Mouse (Mus musculus) cerebellum, postnatal 10 days (tissue): ENCODE measurements around the gene Iqck.
A peak's percentile ranks its signal among the peaks of the same experiment; 100 is the strongest.

ENCODE experiments used
- DNase-seq, 2 experiments: peaks; one replicate each; pipeline ENCODE4 v3.0.0; 2021; ENCODE audit warnings: mixed read lengths in 2 of 2

Gene Iqck

DNA sequence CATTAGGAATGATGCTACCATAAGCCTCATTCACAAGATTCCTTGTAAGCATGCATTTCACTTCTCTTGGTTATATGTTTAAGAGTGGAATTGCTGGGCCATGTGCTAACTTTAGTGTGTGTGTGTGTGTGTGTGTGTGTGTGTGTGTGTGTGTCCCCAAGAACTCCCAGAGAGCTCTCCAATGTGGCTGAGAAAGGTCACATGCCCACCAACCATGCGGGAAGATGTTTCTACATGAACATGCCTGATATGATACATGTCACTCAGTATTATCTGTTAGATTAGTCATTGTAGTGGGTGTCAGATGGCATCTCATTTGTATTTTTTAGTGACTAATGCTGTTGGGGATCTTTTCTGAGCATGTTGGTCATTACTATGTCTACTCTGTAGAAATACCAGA lies 99.4 kb downstream of the Iqck start:
- no peak for DNase-seq

DNA sequence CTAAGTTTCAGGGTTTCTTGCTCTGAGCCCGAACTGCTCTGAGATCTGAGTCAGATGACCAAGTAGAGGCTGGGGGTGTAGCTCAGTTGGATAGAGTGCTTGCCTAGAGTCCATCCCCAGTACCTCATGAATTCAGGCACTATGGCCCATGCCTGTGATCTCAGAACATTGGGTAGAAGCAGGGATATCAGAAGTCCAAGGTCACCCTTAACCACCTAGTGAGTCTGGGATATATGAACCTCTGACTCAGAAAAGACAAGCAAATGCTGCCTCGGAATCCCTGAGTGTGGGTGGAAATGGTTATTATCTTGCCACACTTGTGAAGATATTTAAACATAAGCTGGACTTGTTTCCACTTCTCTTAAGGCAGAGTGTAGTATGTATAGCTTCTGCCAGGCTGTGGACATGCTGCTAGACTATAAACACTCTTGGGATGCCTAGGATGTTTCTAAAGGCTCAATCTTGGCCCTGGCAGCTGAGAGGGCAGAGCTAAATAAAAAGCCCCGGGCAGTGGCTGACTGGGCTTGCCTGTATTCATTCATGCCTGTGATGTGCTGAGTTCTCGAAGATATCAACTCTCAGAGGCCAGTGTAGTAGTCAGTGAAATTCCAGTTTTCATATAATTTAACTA lies 101.2 kb downstream of the Iqck start:
- no peak for DNase-seq

- DNase-seq = no peak
These were observed 103.7 kb downstream of the Iqck start for GRCm38 (mm10) chr7:118959209-118959608.

GRCm38 (mm10) chr7:118964777-118965176 lies 109.2 kb downstream of the Iqck start:
- DNase-seq = no peak

DNA sequence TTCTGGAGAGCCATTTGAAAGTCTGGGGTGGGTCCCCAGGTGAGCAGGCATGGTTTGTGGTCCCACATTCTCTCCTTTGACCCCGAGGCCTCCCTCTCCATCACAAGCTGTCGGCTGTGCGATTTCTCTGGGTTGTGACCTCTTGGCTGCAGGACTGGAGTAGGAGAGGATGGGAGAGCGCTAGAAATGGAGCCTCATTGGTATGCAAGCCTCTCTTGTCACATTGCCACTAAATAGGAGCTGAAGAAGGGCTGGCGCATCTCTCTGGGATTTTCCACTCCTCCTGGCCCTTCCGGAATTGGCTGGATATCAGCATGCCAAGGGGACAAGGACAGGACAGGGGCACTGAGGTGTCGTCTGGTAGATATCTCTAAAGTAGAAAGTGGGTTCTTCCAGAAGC lies 109.6 kb downstream of the Iqck start:
- DNase-seq = peak; percentile 32 to 45

DNA sequence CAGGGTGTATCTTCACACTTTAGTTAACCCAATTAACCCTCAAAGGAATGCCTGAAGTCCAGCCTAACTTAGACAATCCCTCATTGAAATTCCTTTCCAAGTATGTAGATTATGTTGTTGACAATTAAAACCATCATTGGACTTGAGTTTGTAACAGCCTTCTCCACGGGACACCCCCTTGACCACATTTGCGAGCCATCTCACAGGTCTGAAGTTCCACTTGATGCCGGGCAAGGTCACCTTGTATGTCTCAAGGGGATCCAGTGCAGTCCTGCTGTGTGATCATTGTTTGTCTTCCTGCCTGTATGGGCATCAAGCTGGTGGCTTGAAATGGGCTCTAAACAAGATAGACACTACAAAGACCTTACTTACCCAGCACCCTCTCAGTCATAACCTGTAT lies 113.3 kb downstream of the Iqck start:
- DNase-seq = no peak

DNA sequence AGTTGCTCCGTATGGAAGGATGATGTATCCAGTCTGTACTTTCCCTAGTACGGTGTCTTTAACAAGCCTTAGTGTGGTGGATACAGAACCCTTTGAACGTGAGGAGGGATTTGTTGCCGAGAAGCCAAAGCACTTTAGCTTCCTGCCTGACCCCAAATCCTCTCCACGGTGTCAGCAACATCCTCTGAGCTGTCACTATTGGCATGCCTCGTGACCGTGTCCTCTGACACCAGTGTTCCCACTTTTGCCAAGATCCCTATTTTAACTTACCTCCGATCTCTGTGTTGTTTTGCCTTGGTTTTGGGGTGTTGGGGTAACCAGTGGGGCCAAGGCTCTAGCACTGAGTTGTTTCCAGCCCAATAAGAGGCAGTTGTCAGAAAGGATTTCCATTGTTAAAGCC lies 115.9 kb downstream of the Iqck start:
- DNase-seq = no peak

DNA sequence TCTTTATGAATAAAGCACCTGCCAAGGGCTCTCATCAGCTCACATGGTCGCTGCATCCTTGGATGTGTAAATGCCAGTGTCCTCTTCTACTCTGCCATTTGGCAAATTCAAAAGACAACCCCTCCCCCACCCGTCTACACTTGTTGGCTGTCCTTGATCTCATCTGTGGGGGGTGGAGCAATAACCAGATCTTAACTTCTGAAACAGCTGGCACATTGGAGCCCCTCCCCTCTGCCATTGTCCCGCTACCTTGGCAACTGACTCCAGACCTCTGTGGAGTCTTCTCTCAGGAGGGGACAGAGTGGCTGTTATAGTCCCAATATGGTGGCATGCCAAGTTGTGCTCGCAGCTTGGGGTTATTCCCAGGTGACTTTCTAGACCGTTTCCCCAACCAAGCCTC lies 116.8 kb downstream of the Iqck start:
- peak; percentile 75 to 79 for DNase-seq

DNA sequence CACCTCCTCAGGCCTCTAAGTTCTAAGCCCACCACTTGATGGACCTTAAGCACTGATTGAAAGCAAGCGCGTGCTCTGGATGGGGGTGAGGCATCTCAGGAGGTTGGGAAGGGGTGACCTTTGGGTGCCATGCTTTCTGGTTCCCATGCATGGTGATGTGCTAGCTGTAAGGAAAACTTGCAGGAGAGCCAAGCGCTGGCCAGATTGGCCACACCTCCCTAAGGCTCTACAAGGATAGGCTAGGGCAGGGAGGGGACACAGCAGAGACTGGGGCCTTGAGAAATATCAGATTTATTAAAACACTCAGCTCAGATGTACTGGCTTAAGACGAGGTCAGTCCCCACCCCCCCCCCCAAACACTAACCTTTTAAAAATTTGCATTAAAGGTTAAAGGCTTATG lies 117.8 kb downstream of the Iqck start:
- peak in 1 of 2 experiments; percentile 8 for DNase-seq

- peak; percentile 15 to 42 for DNase-seq
These were observed 120.3 kb downstream of the Iqck start for GRCm38 (mm10) chr7:118975837-118976236.

DNA sequence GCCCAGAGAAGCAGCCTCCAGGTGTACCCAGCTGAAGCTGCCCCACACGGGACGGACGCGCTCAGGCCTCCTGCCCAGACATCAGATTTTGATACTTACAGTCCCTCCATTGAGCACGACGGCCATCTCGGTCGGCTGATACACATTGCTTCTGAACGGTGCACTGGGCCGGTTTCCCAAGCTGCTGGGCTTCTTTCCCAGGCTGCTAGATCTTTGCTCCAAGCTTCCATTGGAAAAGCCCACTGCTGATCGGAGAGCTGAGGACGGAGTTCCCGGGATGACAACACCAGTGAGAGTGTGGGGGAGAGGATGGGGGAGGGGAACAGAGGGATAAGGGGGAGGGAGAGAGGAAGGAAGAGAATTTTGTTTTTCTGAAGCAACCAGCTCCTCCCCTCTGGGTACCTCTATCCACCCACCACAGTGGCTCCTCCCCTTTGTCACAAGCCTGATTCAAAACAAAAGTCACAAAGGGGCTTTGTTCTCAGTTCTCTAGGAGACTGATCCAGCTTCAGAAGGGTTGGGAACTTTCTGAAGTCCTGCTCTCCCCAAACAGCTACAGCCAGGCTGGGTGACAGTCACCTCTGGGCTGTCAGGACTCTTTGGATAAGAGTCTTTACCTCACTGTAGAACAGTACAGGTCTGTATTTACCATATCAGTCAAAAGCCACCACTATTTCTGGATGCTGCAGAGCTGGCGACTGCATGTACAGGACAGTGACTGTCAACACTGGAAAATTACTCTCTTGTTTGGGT lies 121.0 kb downstream of the Iqck start:
- peak; percentile 88 to 89 for DNase-seq

DNA sequence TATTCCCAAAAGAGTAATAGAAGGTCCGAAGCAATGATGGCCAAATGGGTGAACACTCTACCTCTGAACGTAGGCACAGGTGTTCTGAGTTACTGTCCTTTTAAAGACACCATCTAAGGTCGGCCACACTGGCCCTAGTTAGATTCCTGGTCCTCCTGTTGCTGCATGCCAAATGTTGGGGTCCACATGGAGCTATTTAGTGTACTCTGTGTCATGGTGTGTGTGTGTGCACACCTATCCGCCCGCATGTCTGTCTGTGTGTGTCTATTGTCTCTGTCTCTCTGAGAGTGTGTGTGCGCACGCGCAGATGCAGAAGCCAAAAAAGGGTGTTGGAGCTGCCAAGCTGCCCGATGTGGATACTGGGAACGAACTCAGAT lies 121.6 kb downstream of the Iqck start:
- no peak for DNase-seq

DNA sequence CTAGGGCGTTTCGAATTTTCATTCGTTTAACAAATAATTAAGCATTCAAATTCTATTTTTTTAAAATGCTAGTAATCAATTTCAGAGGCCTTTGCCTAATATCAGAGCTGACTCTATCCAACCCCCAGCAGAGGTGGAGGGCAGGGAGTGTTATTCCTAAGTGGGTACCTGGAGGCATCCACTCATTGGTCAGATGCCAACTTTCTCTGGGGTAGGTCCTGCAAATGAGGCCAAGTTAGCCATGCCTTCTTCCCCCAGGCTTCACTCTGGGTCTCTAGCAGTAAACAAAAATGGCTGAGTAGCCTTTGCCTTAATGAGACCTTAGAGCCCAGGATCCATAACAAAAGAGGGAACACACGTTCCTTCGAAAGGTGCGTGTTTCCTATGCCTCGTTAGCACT lies 123.6 kb downstream of the Iqck start:
- peak; percentile 63 to 68 for DNase-seq

DNA sequence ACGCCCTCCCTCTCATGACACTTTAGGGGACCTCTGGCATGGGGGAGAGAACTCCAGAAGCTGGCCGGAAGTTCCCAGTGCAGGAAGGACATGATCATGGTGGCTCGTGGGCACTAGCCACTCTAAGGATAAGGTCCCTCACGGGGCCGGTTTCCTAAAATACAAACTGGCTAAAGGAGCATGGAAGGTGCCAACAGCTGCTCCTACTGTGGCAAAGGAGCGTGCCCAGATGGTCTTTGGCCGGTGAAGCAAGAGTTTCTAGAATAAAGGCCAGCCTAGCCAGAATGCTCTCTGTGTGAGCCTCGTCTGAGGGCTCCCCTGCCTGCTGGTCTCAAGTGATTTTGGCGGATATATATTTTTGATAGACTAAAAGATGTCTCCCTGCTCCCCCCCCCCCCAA lies 124.2 kb downstream of the Iqck start:
- peak; percentile 84 to 88 for DNase-seq

GRCm38 (mm10) chr7:118981346-118981745 lies 125.8 kb downstream of the Iqck start:
- DNase-seq = peak; percentile 53 to 56

- DNase-seq = no peak
These were observed 126.3 kb downstream of the Iqck start for GRCm38 (mm10) chr7:118981831-118982230.

- DNase-seq = no peak
These were observed 127.0 kb downstream of the Iqck start for GRCm38 (mm10) chr7:118982586-118982985.

GRCm38 (mm10) chr7:118983961-118984360 lies 128.4 kb downstream of the Iqck start:
- peak; percentile 98 for DNase-seq

DNA sequence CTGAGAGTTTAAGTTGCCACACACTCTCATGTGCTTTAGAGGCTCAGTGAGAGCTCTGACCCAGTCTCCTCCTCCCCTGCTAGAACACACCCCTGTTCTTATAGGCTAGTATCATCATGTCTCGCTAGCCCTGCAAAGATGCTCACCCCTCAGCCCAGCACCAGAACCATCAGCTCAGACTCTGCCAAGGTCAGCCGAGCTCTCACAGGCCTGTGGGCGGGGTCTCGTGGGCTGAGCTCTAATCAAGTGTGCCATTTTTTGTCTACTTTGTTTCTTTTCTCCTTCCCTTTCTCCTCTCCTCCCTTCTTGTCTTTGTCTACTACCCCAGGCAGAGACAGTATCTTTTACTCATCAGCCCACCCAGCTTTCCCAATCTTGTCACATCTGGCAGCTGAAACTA lies 130.2 kb downstream of the Iqck start:
- no peak for DNase-seq

- no peak for DNase-seq
These were observed 130.8 kb downstream of the Iqck start for GRCm38 (mm10) chr7:118986369-118986768.

GRCm38 (mm10) chr7:118989275-118989856 lies 133.8 kb downstream of the Iqck start:
- no peak for DNase-seq

- DNase-seq = peak in 1 of 2 experiments; percentile 10
These were observed 134.7 kb downstream of the Iqck start for GRCm38 (mm10) chr7:118990282-118990681.

- DNase-seq = peak; percentile 40 to 61
These were observed 135.9 kb downstream of the Iqck start for GRCm38 (mm10) chr7:118991341-118991884.

GRCm38 (mm10) chr7:118992080-118992560 lies 136.6 kb downstream of the Iqck start:
- peak; percentile 36 to 45 for DNase-seq
